Mouse (Mus musculus): ENCODE measurements around the gene Gm21858.
"Not testable (repeated sequence)": the region's sequence is repeated elsewhere in the genome, so short reads cannot be mapped to it uniquely, and the experiment has no call there.

Gene Gm21858

GRCm38 (mm10) chrY:55731456-55731855 is at the start of gene Gm21858:
Gene Gm21858 (plus strand): TSS chrY:55731756.
- not testable (repeated sequence) for DNase-seq (ENCODE audit: low read depth)

Data from c-Kit-positive CD71-negative TER-119-negative erythroid progenitor cells, embryonic 14.5 days (primary cell).